Mouse (Mus musculus) olfactory bulb, adult 2 months (tissue): Measurements from ENCODE around the gene Psma5. TPM values are rescaled to one million over a fixed set of nuclear protein-coding genes. Genes with fewer than 3 reads are reported as not detected.
"Not testable (repeated sequence)": the region's sequence is repeated elsewhere in the genome, so short reads cannot be mapped to it uniquely, and the experiment has no call there.

Experiments
- H3K27ac ChIP-seq: fragments of 200-500 bp; 2 replicates; pipeline ENCODE4 v1.5.1; 2012; ENCODE audit warnings: low read depth, low read length; ENCODE audit not compliant: insufficient read depth
- H3K4me1 ChIP-seq: fragments of 200-500 bp; 2 replicates; pipeline ENCODE4 v1.6.1; 2012; ENCODE audit warnings: low read length; ENCODE audit not compliant: control insufficient read depth, insufficient read depth
- H3K4me3 ChIP-seq: fragments of 200-500 bp; 2 replicates; pipeline ENCODE4 v1.5.1; 2012; ENCODE audit warnings: mild to moderate bottlenecking, low read depth, low read length, moderate library complexity; ENCODE audit not compliant: insufficient read depth
- CTCF ChIP-seq: fragments of 200-500 bp; IDR thresholded peaks from 2 replicates; pipeline ENCODE4 v1.5.1; 2012; ENCODE audit warnings: low read depth, mild to moderate bottlenecking, low read length, moderate library complexity; ENCODE audit not compliant: insufficient read depth
- POLR2A ChIP-seq: fragments of 200-500 bp; IDR thresholded peaks from 2 replicates; pipeline ENCODE4 v1.6.1; 2012; ENCODE audit warnings: mild to moderate bottlenecking, low read depth, low read length, moderate library complexity; ENCODE audit not compliant: insufficient read depth
- WGBS: fragments of 180-500 bp; shearing (Covaris S2); methylation state at CpG from one replicate; pipeline ENCODE4 v1.1.7; 2018; 5-methylcytosine and 5-hydroxymethylcytosine counted together
- polyA plus RNA-seq: library from polyadenylated mRNA; stranded (reverse); fragments of >200 nt; gene quantifications from 2 replicates; pipeline ENCODE4 v1.2.4, GENCODE M21; 2012; ENCODE audit warnings: low replicate concordance; ENCODE audit not compliant: missing spikeins, insufficient read depth, insufficient read length

Psma5 gene
- polyA plus RNA-seq, 1 experiment, result not detected

GRCm38 (mm10) chr3:108257831-108258500, 1.2 kb downstream of the Psma5 start:
- Histone ChIP-seq H3K4me1 (peaks cover 4% of the 10 kb centered on the region), H3K27ac (no peak overlapping the region), H3K4me3 (no peak overlapping the region)
- no peak for TF ChIP-seq POLR2A
- no peak for TF ChIP-seq CTCF
- 70% methylated on average over 3 of the region's 3 CpGs for WGBS

GRCm38 (mm10) chr3:108259319-108259718, 2.6 kb downstream of the Psma5 start:
- WGBS, result 33% methylated on average over 3 of the region's 3 CpGs
- H3K4me3 ChIP-seq, result no peak overlapping the region
- TF ChIP-seq CTCF (no peak), POLR2A (no peak)

GRCm38 (mm10) chr3:108279495-108279894, 22.8 kb downstream of the Psma5 start:
- H3K27ac ChIP-seq, H3K4me3 ChIP-seq, H3K4me1 ChIP-seq: not testable (repeated sequence)
- WGBS, result 57% methylated on average over 5 of the region's 5 CpGs

More at GRCm38 (mm10) chr3:108259319-108259718, 2.6 kb downstream of the Psma5 start:
- Histone ChIP-seq H3K27ac (no peak overlapping the region), H3K4me1 (peaks cover 4% of the 10 kb centered on the region)

GRCm38 (mm10) chr3:108282401-108283240, 25.9 kb downstream of the Psma5 start:
- Histone ChIP-seq H3K4me1 (peaks cover 2% of the 10 kb centered on the region; the same call in 1 of the 2 replicates), H3K4me3 (no peak overlapping the region), H3K27ac (peak overlapping the region; percentile 16; the same call in 1 of the 2 replicates)
- WGBS, result 7% methylated on average over 12 of the region's 12 CpGs
- no peak for TF ChIP-seq CTCF
- TF ChIP-seq POLR2A, result no peak

GRCm38 (mm10) chr3:108283241-108283561, 26.5 kb downstream of the Psma5 start:
- peak overlapping the region; percentile 99 for H3K4me3 ChIP-seq
- H3K4me1 ChIP-seq, result peaks cover 7% of the 10 kb centered on the region
- TF ChIP-seq CTCF (no peak), POLR2A (no peak)
- 7% methylated on average over 6 of the region's 6 CpGs for WGBS
- H3K27ac ChIP-seq, result peak overlapping the region; percentile 52

GRCm38 (mm10) chr3:108283781-108284601, 27.3 kb downstream of the Psma5 start, which contains the start of gene Sort1:
Gene Sort1, plus strand, starts transcription at chr3:108284082.
- Histone ChIP-seq H3K27ac (peak within 1 kb of the TSS; percentile 76), H3K4me1 (peaks cover 13% of the 10 kb centered on the region), H3K4me3 (peak within 1 kb of the TSS; percentile 99)
- under 1% methylated on average over 109 of the region's 109 CpGs for WGBS
- TF ChIP-seq CTCF (no peak), POLR2A (peak; percentile 30; the same call in 1 of the 2 replicates)

GRCm38 (mm10) chr3:108285078-108285711, 28.5 kb downstream of the Psma5 start:
- TF ChIP-seq CTCF (no peak), POLR2A (no peak)
- Histone ChIP-seq H3K4me1 (peaks cover 13% of the 10 kb centered on the region), H3K27ac (peak overlapping the region; percentile 38; the same call in 1 of the 2 replicates), H3K4me3 (peak overlapping the region; percentile 99)
- WGBS, result 13% methylated on average over 4 of the region's 4 CpGs

- TF ChIP-seq POLR2A (no peak), CTCF (no peak)
- 39% methylated on average over 14 of the region's 14 CpGs for WGBS
- Histone ChIP-seq H3K27ac (peak overlapping the region; percentile 65), H3K4me3 (no peak overlapping the region), H3K4me1 (peaks cover 20% of the 10 kb centered on the region)
These were observed 30.1 kb downstream of the Psma5 start for GRCm38 (mm10) chr3:108286671-108287439.
